24 mouse cellular contexts compared by ENCODE assay signal in the genomic region with DNA sequence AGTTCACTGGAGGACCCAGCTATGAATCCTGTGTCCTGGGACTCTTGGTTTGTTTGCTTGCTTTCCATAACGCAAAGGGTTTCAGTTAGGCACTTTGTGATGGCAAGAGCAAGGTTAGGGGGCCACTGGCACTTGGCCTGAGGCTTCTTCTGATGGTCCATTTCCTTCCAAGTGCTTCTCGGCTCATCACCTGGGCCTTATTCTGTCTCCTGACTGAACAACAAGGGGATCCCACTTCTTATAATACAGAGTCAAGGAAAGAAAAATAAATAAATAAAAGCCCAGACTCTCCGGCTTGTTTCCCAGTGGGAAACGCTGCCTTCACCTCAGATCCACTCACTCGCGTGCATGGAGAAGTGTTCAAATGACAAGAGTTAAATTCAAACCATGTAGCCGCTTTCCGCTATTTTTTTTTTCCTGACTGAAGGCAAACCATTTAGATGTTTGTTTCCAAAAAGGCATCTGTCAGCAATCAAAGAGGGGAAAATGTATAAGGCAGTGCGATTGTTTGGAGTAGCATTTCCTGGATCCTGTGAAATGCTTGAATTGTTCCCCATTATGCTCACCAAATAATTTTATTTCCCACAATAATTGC.
DNase-seq lines count a peak whose midpoint lies in the region; ATAC-seq and TF ChIP-seq lines count a peak whose summit lies in the region.
"Had no signal": no experiment of that assay in that cellular context is flagged by ENCODE, and none has a peak within 500 bp of the region (broad histone marks: within the 10 kb centered on the region; RNA-seq: fewer than 3 reads in every experiment).

No protein-coding gene starts in this region.

- no peak for DNase-seq in forebrain, embryonic 14.5 days (ENCODE audit: low spot score)
- DNase-seq in brain, embryonic 14.5 days (ENCODE audit: low read depth), result peak; percentile 60
- no peak for DNase-seq in hindbrain, postnatal 0 days (ENCODE audit: low spot score)
- no peak for DNase-seq in embryo, embryonic 10.5 days (ENCODE audit: low spot score)
- DNase-seq: adrenal gland, adult 8-10 months; B cell, adult 2 months; cerebellum, adult 18-20 months; gastrocnemius, postnatal 14 days; heart, adult 11 months; heart, postnatal 10 days; kidney, adult 2 months; kidney, postnatal 10 days; liver, postnatal 0 days; thymus, postnatal 14 days had no signal

- no peaks in the 10 kb centered on the region for H3K27me3 ChIP-seq in forebrain, embryonic 15.5 days
- no peaks in the 10 kb centered on the region for H3K27me3 ChIP-seq in forebrain, embryonic 14.5 days (replicated peaks; ENCODE audit: control insufficient read depth, insufficient read depth, low read length)
- peaks cover 8% of the 10 kb centered on the region; the same call in 1 of the 2 replicates for H3K27me3 ChIP-seq in embryonic facial prominence, embryonic 13.5 days
- no peaks in the 10 kb centered on the region for H3K27me3 ChIP-seq in hindbrain, postnatal 0 days (ENCODE audit: insufficient read depth, low read length)
- H3K27me3 ChIP-seq in kidney, embryonic 16.5 days (ENCODE audit: insufficient read depth, low read length), result peaks cover 4% of the 10 kb centered on the region; the same call in 1 of the 2 replicates
- H3K27me3 ChIP-seq: embryonic facial prominence, embryonic 12.5 days; heart, embryonic 12.5 days had no signal

- H3K36me3 ChIP-seq in forebrain, embryonic 15.5 days, result no peaks in the 10 kb centered on the region
- H3K36me3 ChIP-seq in forebrain, embryonic 14.5 days (ENCODE audit: control insufficient read depth, insufficient read depth, low read length), result no peaks in the 10 kb centered on the region
- no peaks in the 10 kb centered on the region for H3K36me3 ChIP-seq in embryonic facial prominence, embryonic 13.5 days
- H3K36me3 ChIP-seq in hindbrain, postnatal 0 days (ENCODE audit: insufficient read depth, low read length), result no peaks in the 10 kb centered on the region
- H3K36me3 ChIP-seq in kidney, embryonic 16.5 days (ENCODE audit: insufficient read depth, low read length), result no peaks in the 10 kb centered on the region
- H3K36me3 ChIP-seq: embryonic facial prominence, embryonic 12.5 days; heart, embryonic 12.5 days; limb, embryonic 12.5 days; midbrain, embryonic 10.5 days had no signal

- no peak for ATAC-seq in forebrain, embryonic 15.5 days (replicated peaks)
- no peak for ATAC-seq in forebrain, embryonic 14.5 days
- ATAC-seq in embryonic facial prominence, embryonic 13.5 days (ENCODE audit: insufficient number of reproducible peaks, insufficient read depth, low FRiP score, low TSS enrichment, low read depth), result no peak
- ATAC-seq in hindbrain, postnatal 0 days, result no peak
- no peak for ATAC-seq in kidney, embryonic 16.5 days (ENCODE audit: low FRiP score, low TSS enrichment)
- ATAC-seq: activated CD4-positive, CD25-positive, alpha-beta regulatory T cell, adult 4 months; liver, postnatal 0 days; lung, postnatal 0 days had no signal

- no peak overlapping the region for H3K4me2 ChIP-seq in forebrain, embryonic 15.5 days (replicated peaks)
- H3K4me2 ChIP-seq in forebrain, embryonic 14.5 days (ENCODE audit: low read length), result no peak overlapping the region; the same call in 1 of the 2 replicates
- peak overlapping the region; percentile 16 for H3K4me2 ChIP-seq in embryonic facial prominence, embryonic 13.5 days
- peak overlapping the region; percentile 38 for H3K4me2 ChIP-seq in hindbrain, postnatal 0 days (ENCODE audit: low read depth, low read length)
- H3K4me2 ChIP-seq in kidney, embryonic 16.5 days (replicated peaks; ENCODE audit: low read depth, low read length), result no peak overlapping the region
- H3K4me2 ChIP-seq: embryonic facial prominence, embryonic 12.5 days; heart, embryonic 12.5 days; limb, embryonic 12.5 days; liver, embryonic 11.5 days had no signal

- no peaks in the 10 kb centered on the region for H3K9me3 ChIP-seq in forebrain, embryonic 15.5 days
- H3K9me3 ChIP-seq in forebrain, embryonic 14.5 days (replicated peaks; ENCODE audit: control insufficient read depth, low read length), result no peaks in the 10 kb centered on the region
- no peaks in the 10 kb centered on the region for H3K9me3 ChIP-seq in embryonic facial prominence, embryonic 13.5 days
- no peaks in the 10 kb centered on the region for H3K9me3 ChIP-seq in hindbrain, postnatal 0 days (ENCODE audit: low read length)
- no peaks in the 10 kb centered on the region for H3K9me3 ChIP-seq in kidney, embryonic 16.5 days (ENCODE audit: low read length)
- H3K9me3 ChIP-seq: embryonic facial prominence, embryonic 12.5 days; heart, embryonic 12.5 days; limb, embryonic 12.5 days; midbrain, embryonic 10.5 days had no signal

- no peak overlapping the region for H3K9ac ChIP-seq in forebrain, embryonic 15.5 days (replicated peaks)
- H3K9ac ChIP-seq in forebrain, embryonic 14.5 days (ENCODE audit: low read length), result no peak overlapping the region
- no peak overlapping the region for H3K9ac ChIP-seq in embryonic facial prominence, embryonic 13.5 days
- 0 out of 2 replicates have a peak overlapping the region, but pooled peaks have one; percentile 9 for H3K9ac ChIP-seq in hindbrain, postnatal 0 days (replicated peaks; ENCODE audit: low read length)
- no peak overlapping the region for H3K9ac ChIP-seq in kidney, embryonic 16.5 days (replicated peaks; ENCODE audit: low read length)
- H3K9ac ChIP-seq: embryonic facial prominence, embryonic 12.5 days; heart, embryonic 12.5 days; limb, embryonic 12.5 days; liver, postnatal 0 days had no signal

- 64% methylated on average over 9 of the region's 9 CpGs for WGBS in forebrain, embryonic 15.5 days
- 69% methylated on average over 9 of the region's 9 CpGs for WGBS in forebrain, embryonic 14.5 days
- 26% methylated on average over 9 of the region's 9 CpGs for WGBS in embryonic facial prominence, embryonic 13.5 days
- WGBS in hindbrain, postnatal 0 days, result 52% methylated on average over 9 of the region's 9 CpGs
- WGBS in kidney, embryonic 16.5 days, result 79% methylated on average over 9 of the region's 9 CpGs

- no peak for TF ChIP-seq CTCF in brain, embryonic 14.5 days (IDR thresholded peaks at IDR 0.05; ENCODE audit: borderline replicate concordance, extremely low read depth, insufficient read depth, insufficient read length)
- TF ChIP-seq CTCF in hindbrain, postnatal 0 days (IDR thresholded peaks at IDR 0.05; ENCODE audit: low read depth), result no peak

- H3K27ac ChIP-seq in forebrain, embryonic 15.5 days (replicated peaks), result 0 out of 2 replicates have a peak overlapping the region, but pooled peaks have one; percentile 14
- no peak overlapping the region for H3K27ac ChIP-seq in forebrain, embryonic 14.5 days (ENCODE audit: low read depth, low read length)
- H3K27ac ChIP-seq in embryonic facial prominence, embryonic 13.5 days, result 0 out of 2 replicates have a peak overlapping the region, but pooled peaks have one; percentile 55
- 0 out of 2 replicates have a peak overlapping the region, but pooled peaks have one; percentile 4 for H3K27ac ChIP-seq in hindbrain, postnatal 0 days
- no peak overlapping the region for H3K27ac ChIP-seq in kidney, embryonic 16.5 days (ENCODE audit: low read length)
- H3K27ac ChIP-seq: limb, embryonic 12.5 days had no signal

- no peak overlapping the region for H3K4me3 ChIP-seq in forebrain, embryonic 15.5 days
- H3K4me3 ChIP-seq in forebrain, embryonic 14.5 days (ENCODE audit: low read depth, low read length), result no peak overlapping the region
- H3K4me3 ChIP-seq in embryonic facial prominence, embryonic 13.5 days, result no peak overlapping the region
- H3K4me3 ChIP-seq in hindbrain, postnatal 0 days (ENCODE audit: low read length), result no peak overlapping the region
- no peak overlapping the region for H3K4me3 ChIP-seq in kidney, embryonic 16.5 days (ENCODE audit: low read length)
- H3K4me3 ChIP-seq: embryonic facial prominence, embryonic 12.5 days; heart, embryonic 12.5 days; limb, embryonic 12.5 days; midbrain, embryonic 10.5 days had no signal

- no peak for TF ChIP-seq POLR2A in brain, embryonic 14.5 days (IDR thresholded peaks at IDR 0.05; ENCODE audit: borderline replicate concordance, extremely low read depth, insufficient read depth, insufficient read length, poor library complexity, severe bottlenecking)

- H3K4me1 ChIP-seq in forebrain, embryonic 15.5 days, result peaks cover 64% of the 10 kb centered on the region
- H3K4me1 ChIP-seq in forebrain, embryonic 14.5 days (ENCODE audit: control insufficient read depth, insufficient read depth, low read length), result peaks cover 34% of the 10 kb centered on the region
- peaks cover 46% of the 10 kb centered on the region for H3K4me1 ChIP-seq in embryonic facial prominence, embryonic 13.5 days
- H3K4me1 ChIP-seq in hindbrain, postnatal 0 days (ENCODE audit: insufficient read depth, low read length), result peaks cover 12% of the 10 kb centered on the region; the same call in 1 of the 2 replicates
- 0 out of 2 replicates have a peak, but pooled peaks cover 6% of the 10 kb centered on the region for H3K4me1 ChIP-seq in kidney, embryonic 16.5 days (ENCODE audit: insufficient read depth, low read length)
- H3K4me1 ChIP-seq: heart, embryonic 12.5 days had no signal

Comparison
In these comparisons a context has a peak if more than half of its experiments do, and no peak if none do; other contexts are left out.
1. H3K27ac ChIP-seq: peak in forebrain, embryonic 15.5 days (single experiment), embryonic facial prominence, embryonic 13.5 days (single experiment) and hindbrain, postnatal 0 days (single experiment); none in forebrain, embryonic 14.5 days (single experiment) and kidney, embryonic 16.5 days (single experiment).
2. H3K4me2 ChIP-seq: peak in embryonic facial prominence, embryonic 13.5 days (single experiment) and hindbrain, postnatal 0 days (single experiment); none in forebrain, embryonic 15.5 days (single experiment), forebrain, embryonic 14.5 days (single experiment) and kidney, embryonic 16.5 days (single experiment).